Mouse (Mus musculus) midbrain, embryonic 13.5 days (tissue): ENCODE results near the gene Gm10320. TPM values are rescaled to one million over a fixed set of nuclear protein-coding genes. Genes with fewer than 3 reads are reported as not detected.
A peak's percentile ranks its signal among the peaks of the same experiment; 100 is the strongest.

Experiments
- ATAC-seq: fragments of 200-750 bp; cut with Nextera tagmentation; 2 replicates; pipeline ENCODE4 v1.8.0; 2017; ENCODE audit warnings: mild to moderate bottlenecking, moderate TSS enrichment, moderate library complexity
- H3K27ac ChIP-seq: fragments of 300-500 bp; sonication (generic); 2 replicates; pipeline ENCODE4 v1.5.1; 2015; ENCODE audit warnings: inconsistent platforms, mild to moderate bottlenecking, moderate library complexity
- H3K27me3 ChIP-seq: fragments of 300-500 bp; sonication (generic); 2 replicates; pipeline ENCODE4 v1.6.1; 2015; ENCODE audit warnings: mild to moderate bottlenecking, inconsistent platforms
- H3K36me3 ChIP-seq: fragments of 300-500 bp; sonication (generic); 2 replicates; pipeline ENCODE4 v1.6.1; 2015; ENCODE audit warnings: mild to moderate bottlenecking, inconsistent platforms
- H3K4me1 ChIP-seq: fragments of 300-500 bp; sonication (generic); replicated peaks from 2 replicates; pipeline ENCODE4 v1.6.1; 2015; ENCODE audit warnings: inconsistent platforms
- H3K4me2 ChIP-seq: fragments of 300-500 bp; sonication (generic); replicated peaks from 2 replicates; pipeline ENCODE4 v1.6.1; 2015; ENCODE audit warnings: moderate library complexity, mild to moderate bottlenecking, inconsistent platforms
- H3K4me3 ChIP-seq: fragments of 300-500 bp; sonication (generic); replicated peaks from 2 replicates; pipeline ENCODE4 v1.5.1; 2015; ENCODE audit warnings: mild to moderate bottlenecking, inconsistent platforms
- H3K9ac ChIP-seq: fragments of 300-500 bp; sonication (generic); replicated peaks from 2 replicates; pipeline ENCODE4 v1.6.1; 2015; ENCODE audit warnings: mild to moderate bottlenecking, inconsistent platforms
- H3K9me3 ChIP-seq: fragments of 300-500 bp; sonication (generic); 2 replicates; pipeline ENCODE4 v1.6.1; 2016; ENCODE audit warnings: mild to moderate bottlenecking, inconsistent platforms
- WGBS: fragments of 180-500 bp; shearing (Covaris S2); methylation state at CpG from one replicate; pipeline ENCODE4 v1.1.7; 2015; 5-methylcytosine and 5-hydroxymethylcytosine counted together
- polyA plus RNA-seq: library from polyadenylated mRNA; unstranded; fragments of >200 nt; fragmentation: Nextera tagmentation; extraction: Ambion mirVana; gene quantifications from 2 replicates; pipeline ENCODE4 v1.2.1, GENCODE M21; 2015

The Gm10320 gene
- 0.51 and 2.4 TPM in 2 replicates for polyA plus RNA-seq

DNA sequence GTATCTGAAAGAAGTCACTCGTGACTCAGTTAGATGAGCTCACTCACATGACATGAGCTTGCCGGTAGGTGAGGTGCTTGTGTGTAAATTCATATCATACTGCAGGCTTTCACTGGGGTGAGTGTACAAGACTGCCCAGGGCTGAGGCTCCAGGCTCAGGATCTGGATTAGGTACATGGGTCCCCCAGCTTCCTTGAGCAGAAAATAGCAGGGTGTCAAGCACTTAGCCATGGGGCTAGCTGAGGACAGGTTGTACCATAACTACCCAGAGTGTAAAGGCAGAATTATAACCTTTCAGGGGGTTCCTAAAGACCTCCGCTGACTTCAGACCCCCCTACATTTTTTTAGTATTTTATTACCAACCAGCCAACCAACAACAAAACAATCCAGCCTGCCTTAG, at the start of gene Gm10320:
TSS of gene Gm10320 (minus strand) at position 93 of the 400 bp plus-strand sequence.
- ATAC-seq, result no peak
- Histone ChIP-seq H3K4me2 (no peak within 1 kb of the TSS), H3K27me3 (peaks cover 33% of the 10 kb centered on the region), H3K9ac (no peak within 1 kb of the TSS), H3K36me3 (no peaks in the 10 kb centered on the region), H3K9me3 (no peaks in the 10 kb centered on the region), H3K27ac (no peak within 1 kb of the TSS), H3K4me3 (no peak within 1 kb of the TSS), H3K4me1 (peaks cover 4% of the 10 kb centered on the region; the same call in 1 of the 2 replicates)
- WGBS, result 91% methylated on average over 3 of the region's 3 CpGs

DNA sequence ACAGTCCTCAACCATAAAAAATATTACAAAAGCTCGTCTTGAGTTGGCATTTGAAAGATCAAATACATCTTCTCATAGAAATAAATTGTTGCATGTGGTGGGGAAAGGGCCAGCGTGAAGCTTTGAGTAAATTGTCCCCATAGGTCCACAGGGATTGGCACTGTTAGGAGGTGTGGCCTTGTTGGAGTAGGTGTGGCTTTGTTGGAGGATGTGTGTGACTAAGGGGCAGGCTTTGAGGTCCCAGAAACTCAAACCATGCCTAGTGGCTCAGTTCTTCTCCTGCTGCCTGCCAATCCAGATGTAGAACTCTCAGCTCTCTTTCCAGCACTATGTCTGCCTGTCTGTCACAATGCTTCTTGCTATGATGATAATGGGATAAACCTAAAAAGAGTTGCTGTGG, 49.8 kb upstream of the Gm10320 start:
- no peak for ATAC-seq
- WGBS, result 85% methylated on average over 2 of the region's 2 CpGs

DNA sequence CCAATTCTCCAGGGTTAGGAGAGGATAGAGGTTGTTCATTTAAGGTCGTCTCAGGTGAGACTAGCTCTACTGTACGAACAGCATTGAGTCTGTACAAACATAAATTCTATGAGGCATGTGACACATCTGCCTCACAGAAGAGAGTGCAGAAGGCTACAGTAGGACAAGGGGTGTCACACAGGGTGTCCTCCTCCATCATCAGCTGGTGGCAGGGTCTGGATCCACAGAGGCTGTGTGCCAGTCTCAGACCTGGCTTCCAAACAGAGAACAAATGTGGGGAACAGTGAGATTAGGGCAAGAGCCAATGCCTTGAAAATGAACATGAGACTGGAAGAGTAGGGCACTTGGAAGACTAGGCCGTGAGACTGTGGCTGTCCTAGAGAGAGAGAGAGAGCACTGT, 48.4 kb upstream of the Gm10320 start:
- H3K4me1 ChIP-seq, result peaks cover 4% of the 10 kb centered on the region
- H3K4me2 ChIP-seq, result no peak overlapping the region
- no peak for ATAC-seq
- H3K27me3 ChIP-seq, result peaks cover 69% of the 10 kb centered on the region
- H3K36me3 ChIP-seq, result no peaks in the 10 kb centered on the region
- H3K9me3 ChIP-seq, result no peaks in the 10 kb centered on the region
- WGBS, result 97% methylated on average over 3 of the region's 3 CpGs
- H3K27ac ChIP-seq, result no peak overlapping the region
- H3K4me3 ChIP-seq, result no peak overlapping the region
- no peak overlapping the region for H3K9ac ChIP-seq

More for the DNA sequence above, 49.8 kb upstream of the Gm10320 start:
- no peak overlapping the region for H3K4me3 ChIP-seq
- no peaks in the 10 kb centered on the region for H3K9me3 ChIP-seq
- H3K27me3 ChIP-seq, result peaks cover 60% of the 10 kb centered on the region
- no peaks in the 10 kb centered on the region for H3K36me3 ChIP-seq
- no peak overlapping the region for H3K9ac ChIP-seq
- no peak overlapping the region for H3K4me2 ChIP-seq
- H3K27ac ChIP-seq, result no peak overlapping the region
- H3K4me1 ChIP-seq, result peaks cover 16% of the 10 kb centered on the region

DNA sequence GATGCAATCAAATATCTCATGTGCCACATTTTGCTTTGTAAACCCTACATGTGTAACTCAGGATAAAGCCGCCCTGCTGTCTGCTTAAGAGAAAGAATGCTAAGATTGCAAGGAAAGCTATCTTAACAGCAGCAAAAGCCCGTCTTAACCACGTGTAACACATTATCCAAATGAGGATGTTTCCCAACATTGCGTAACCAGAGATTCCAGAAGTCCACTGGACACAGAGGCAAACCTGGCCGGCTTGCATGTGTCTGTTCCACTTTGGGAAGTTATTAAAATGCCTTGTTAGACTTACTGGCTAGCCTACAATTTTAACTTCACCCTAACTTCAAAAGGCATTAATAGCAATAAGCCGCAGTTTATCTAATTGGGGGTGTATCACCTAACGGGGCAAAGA, 47.5 kb upstream of the Gm10320 start:
- Histone ChIP-seq H3K9me3 (no peaks in the 10 kb centered on the region), H3K4me3 (no peak overlapping the region), H3K4me2 (no peak overlapping the region), H3K27ac (no peak overlapping the region), H3K36me3 (no peaks in the 10 kb centered on the region), H3K4me1 (peaks cover 7% of the 10 kb centered on the region), H3K9ac (no peak overlapping the region), H3K27me3 (peaks cover 78% of the 10 kb centered on the region)
- WGBS, result 83% methylated on average over 7 of the region's 7 CpGs
- no peak for ATAC-seq

- peaks cover 15% of the 10 kb centered on the region for H3K4me1 ChIP-seq
- no peak overlapping the region for H3K9ac ChIP-seq
- no peak for ATAC-seq
- no peaks in the 10 kb centered on the region for H3K9me3 ChIP-seq
- H3K36me3 ChIP-seq, result no peaks in the 10 kb centered on the region
- WGBS, result 78% methylated on average over 5 of the region's 5 CpGs
- H3K4me2 ChIP-seq, result no peak overlapping the region
- H3K4me3 ChIP-seq, result no peak overlapping the region
- H3K27ac ChIP-seq, result no peak overlapping the region
- peaks cover 72% of the 10 kb centered on the region for H3K27me3 ChIP-seq
Measured at GRCm38 (mm10) chr13:98538587-98538986, 46.8 kb upstream of the Gm10320 start.

DNA sequence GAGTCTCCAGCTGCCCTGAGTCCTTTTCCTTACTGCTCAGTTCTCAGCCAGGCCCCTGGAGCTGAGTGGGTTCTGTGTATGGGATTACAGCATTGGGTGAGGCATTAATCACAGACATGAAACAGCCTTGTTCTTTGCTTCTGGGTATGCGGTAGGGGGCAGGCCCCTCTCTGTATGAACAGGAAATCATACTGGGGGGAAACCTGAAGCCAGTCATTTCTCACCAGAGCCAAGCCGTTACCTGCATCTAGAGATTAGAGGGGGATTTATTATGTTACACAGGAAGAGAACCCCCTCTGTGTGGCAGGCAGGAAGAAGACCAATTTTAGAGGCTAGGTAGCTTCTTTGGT, 43.1 kb upstream of the Gm10320 start:
- no peak overlapping the region for H3K27ac ChIP-seq
- 0 out of 2 replicates have a peak, but pooled peaks cover 6% of the 10 kb centered on the region for H3K9me3 ChIP-seq
- H3K9ac ChIP-seq, result no peak overlapping the region
- H3K4me2 ChIP-seq, result peak overlapping the region; percentile 46
- no peak overlapping the region for H3K4me3 ChIP-seq
- H3K36me3 ChIP-seq, result no peaks in the 10 kb centered on the region
- whole genome bisulfite sequencing, result 45% methylated on average over 2 of the region's 2 CpGs
- peaks cover 26% of the 10 kb centered on the region for H3K4me1 ChIP-seq
- peak; percentile 2 for ATAC-seq
- H3K27me3 ChIP-seq, result peaks cover 84% of the 10 kb centered on the region

DNA sequence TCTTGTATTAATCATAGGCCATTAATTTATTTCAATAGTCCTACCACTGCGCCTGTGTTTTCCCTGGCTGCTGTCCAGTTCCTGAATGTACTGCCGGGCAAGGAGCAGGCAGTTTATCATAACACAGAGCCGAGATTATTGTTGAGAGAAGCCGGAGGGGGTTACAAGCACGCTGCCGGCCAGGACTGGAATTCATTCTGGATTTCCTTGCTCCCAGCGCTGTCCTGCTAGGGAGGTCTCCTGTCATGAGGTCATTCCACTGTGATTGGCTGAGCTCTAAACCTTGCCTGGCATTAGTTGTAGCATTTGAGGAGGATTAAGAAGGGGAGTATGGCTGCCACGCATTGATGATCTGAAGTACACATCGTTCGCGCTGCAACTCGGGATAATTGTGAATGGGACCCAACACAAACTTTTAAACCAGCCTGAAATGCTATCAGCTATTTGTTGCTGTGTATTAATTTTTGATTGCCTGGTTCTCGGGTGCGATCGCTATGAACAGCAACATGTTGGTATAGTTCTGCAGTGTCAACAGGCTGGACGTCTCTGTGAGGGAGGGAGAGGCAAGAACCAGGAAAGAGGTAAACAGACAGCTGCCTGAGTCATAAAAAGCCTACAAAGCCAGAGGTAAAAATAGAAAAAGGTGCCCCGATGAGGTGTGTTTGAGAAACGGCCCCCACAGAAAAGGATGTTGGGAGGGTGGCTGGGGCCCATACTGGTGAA, 42.5 kb upstream of the Gm10320 start:
- Histone ChIP-seq H3K27me3 (peaks cover 81% of the 10 kb centered on the region), H3K4me2 (peak overlapping the region; percentile 46), H3K4me3 (peak overlapping the region; percentile 10; the same call in 1 of the 2 replicates), H3K27ac (no peak overlapping the region), H3K9me3 (0 out of 2 replicates have a peak, but pooled peaks cover 6% of the 10 kb centered on the region), H3K9ac (no peak overlapping the region), H3K36me3 (no peaks in the 10 kb centered on the region), H3K4me1 (peaks cover 26% of the 10 kb centered on the region)
- peak; percentile 88 for ATAC-seq
- 18% methylated on average over 18 of the region's 18 CpGs for WGBS

DNA sequence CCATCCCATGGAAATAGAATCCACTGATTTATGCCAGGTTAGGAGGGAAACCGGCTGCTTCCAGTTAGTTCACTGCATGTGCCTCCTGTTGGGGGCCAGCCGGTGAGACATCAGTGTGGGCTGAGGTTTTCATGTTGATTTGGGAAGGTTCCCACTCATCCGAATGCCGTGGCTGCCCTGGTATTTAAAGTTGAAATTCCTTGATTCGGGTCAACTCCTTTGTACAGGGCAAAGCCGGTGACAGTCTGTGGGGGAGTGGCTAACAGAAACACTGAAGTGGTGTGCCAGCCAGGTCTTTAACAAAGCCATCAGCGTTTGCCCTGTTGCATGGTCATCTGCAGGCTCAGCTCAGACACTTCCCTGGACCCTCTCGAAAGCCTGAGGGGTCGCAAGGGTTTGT, 41.6 kb upstream of the Gm10320 start:
- peak overlapping the region; percentile 21; the same call in 1 of the 2 replicates for H3K4me2 ChIP-seq
- peak; percentile 29; the same call in 1 of the 2 replicates for ATAC-seq
- 12% methylated on average over 9 of the region's 9 CpGs for WGBS
- H3K4me3 ChIP-seq, result no peak overlapping the region
- no peaks in the 10 kb centered on the region for H3K36me3 ChIP-seq
- no peak overlapping the region for H3K9ac ChIP-seq
- peaks cover 26% of the 10 kb centered on the region for H3K4me1 ChIP-seq
- no peak overlapping the region for H3K27ac ChIP-seq
- 0 out of 2 replicates have a peak, but pooled peaks cover 6% of the 10 kb centered on the region for H3K9me3 ChIP-seq
- peaks cover 75% of the 10 kb centered on the region for H3K27me3 ChIP-seq

DNA sequence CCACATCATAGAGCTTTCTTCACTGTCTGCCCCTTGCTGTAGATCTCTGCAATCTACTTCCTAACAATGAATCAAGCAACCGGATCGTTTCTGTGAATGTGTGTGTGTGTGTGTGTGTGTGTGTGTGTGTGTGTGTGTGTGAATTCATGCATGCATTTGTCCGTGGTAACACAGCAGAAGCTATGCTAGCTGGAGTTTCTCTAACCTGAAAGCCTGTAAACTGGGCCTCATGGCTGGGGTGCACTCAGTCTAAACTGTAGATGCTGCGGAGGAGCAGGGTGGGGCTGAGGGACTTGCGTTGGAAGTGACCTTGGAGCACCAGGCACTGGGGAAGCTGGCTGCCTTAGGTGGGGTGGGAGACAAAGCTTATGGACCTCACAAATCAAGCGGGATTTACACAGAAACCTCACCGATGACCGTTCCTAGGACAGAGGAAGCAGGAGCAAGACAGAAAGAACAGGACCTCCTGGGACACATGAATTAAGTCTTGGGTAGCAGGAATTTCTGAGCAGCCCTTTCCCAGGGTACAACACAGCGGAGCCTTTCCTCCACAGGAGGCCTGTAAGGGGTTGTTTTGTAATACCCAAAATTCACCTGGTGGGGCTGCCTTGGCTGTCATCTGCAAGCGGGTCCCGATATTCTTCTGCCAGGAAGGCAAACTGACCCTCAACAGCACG, 41.0 kb upstream of the Gm10320 start:
- Histone ChIP-seq H3K4me3 (no peak overlapping the region), H3K9me3 (0 out of 2 replicates have a peak, but pooled peaks cover 6% of the 10 kb centered on the region), H3K27me3 (peaks cover 70% of the 10 kb centered on the region), H3K27ac (no peak overlapping the region), H3K4me1 (peaks cover 26% of the 10 kb centered on the region), H3K36me3 (no peaks in the 10 kb centered on the region), H3K4me2 (no peak overlapping the region), H3K9ac (no peak overlapping the region)
- 51% methylated on average over 12 of the region's 12 CpGs for WGBS
- peak; percentile 19; the same call in 1 of the 2 replicates for ATAC-seq

DNA sequence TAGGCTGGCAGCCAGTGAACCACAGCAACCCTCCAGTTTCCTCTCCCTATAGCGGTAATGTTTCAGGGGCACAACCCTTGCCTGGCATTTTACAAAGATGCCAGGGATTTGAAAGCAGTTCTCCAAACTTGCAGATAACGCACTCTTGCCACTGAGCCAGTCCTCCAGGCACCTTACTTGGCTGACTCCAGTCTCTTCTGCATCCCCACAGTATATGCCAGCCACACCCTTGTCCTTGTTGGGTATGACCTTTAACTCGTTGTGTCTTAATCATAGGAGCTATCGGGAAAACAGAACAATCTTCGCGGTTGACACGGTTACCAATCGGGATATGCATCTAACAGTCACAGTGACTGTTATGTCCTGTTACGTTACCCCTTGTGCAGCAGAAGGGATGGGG, 40.2 kb upstream of the Gm10320 start:
- Histone ChIP-seq H3K27ac (no peak overlapping the region), H3K4me2 (no peak overlapping the region), H3K4me3 (no peak overlapping the region), H3K9me3 (0 out of 2 replicates have a peak, but pooled peaks cover 6% of the 10 kb centered on the region), H3K9ac (no peak overlapping the region), H3K4me1 (peaks cover 26% of the 10 kb centered on the region), H3K27me3 (peaks cover 65% of the 10 kb centered on the region), H3K36me3 (no peaks in the 10 kb centered on the region)
- WGBS, result 90% methylated on average over 9 of the region's 9 CpGs
- no peak for ATAC-seq

DNA sequence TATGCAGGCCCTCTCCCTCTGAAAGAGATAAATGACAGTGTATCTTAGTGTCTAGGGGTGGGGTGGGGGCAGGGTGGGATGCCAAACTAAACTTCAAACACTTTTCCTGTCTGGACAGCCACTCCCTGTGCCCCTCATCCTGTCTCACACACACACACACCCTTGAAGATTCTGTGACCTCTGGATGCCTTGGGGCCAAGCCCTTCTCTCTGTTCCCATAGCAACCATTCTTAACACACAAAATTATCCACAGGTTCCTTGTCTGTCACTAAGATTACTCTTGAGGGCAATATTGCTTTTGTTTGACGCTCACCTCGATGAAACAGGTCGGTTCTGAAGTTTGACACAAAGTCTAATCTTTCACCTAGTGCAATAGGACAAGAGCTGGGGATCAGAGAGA, 39.5 kb upstream of the Gm10320 start:
- Histone ChIP-seq H3K27ac (no peak overlapping the region), H3K4me3 (no peak overlapping the region), H3K9ac (no peak overlapping the region), H3K4me1 (peaks cover 26% of the 10 kb centered on the region), H3K4me2 (no peak overlapping the region), H3K27me3 (peaks cover 58% of the 10 kb centered on the region), H3K9me3 (0 out of 2 replicates have a peak, but pooled peaks cover 6% of the 10 kb centered on the region), H3K36me3 (no peaks in the 10 kb centered on the region)
- no peak for ATAC-seq
- 12% methylated on average over 3 of the region's 3 CpGs for WGBS

- no peak for ATAC-seq
- Histone ChIP-seq H3K9me3 (0 out of 2 replicates have a peak, but pooled peaks cover 4% of the 10 kb centered on the region), H3K27ac (no peak overlapping the region), H3K36me3 (no peaks in the 10 kb centered on the region), H3K9ac (no peak overlapping the region), H3K4me3 (no peak overlapping the region), H3K27me3 (peaks cover 19% of the 10 kb centered on the region), H3K4me1 (no peaks in the 10 kb centered on the region), H3K4me2 (no peak overlapping the region)
- 79% methylated on average over 6 of the region's 6 CpGs for WGBS
Measured at GRCm38 (mm10) chr13:98523719-98524316, 32.0 kb upstream of the Gm10320 start.
